Mouse (Mus musculus) heart, postnatal 10 days (tissue): ENCODE measurements around the gene Sned1. TPM values are rescaled to one million over a fixed set of nuclear protein-coding genes. Genes with fewer than 3 reads are reported as not detected.
"Not testable (repeated sequence)": the region's sequence is repeated elsewhere in the genome, so short reads cannot be mapped to it uniquely, and the experiment has no call there.

Source experiments
- DNase-seq, 2 experiments: peaks; one replicate each; pipeline ENCODE4 v3.0.0; 2021
- intact Hi-C: fragments of 180-260 bp; cut with DNase I; formaldehyde crosslinking; loops from one replicate; pipeline ENCODE4 v1.15.1; 2025
- microRNA-seq, 2 experiments: library from miRNA; unstranded; fragments of <30 nt; microRNA quantifications; one replicate each; pipeline ENCODE4 v1.2.0; 2022
- total RNA-seq, 2 experiments: library from RNA; stranded (reverse); gene quantifications; 2 replicates each; pipeline ENCODE4 v1.2.3; 2021

Gene Sned1
- total RNA-seq, 2 experiments from 2014 or later = 11.4 to 17.6 TPM

DNA sequence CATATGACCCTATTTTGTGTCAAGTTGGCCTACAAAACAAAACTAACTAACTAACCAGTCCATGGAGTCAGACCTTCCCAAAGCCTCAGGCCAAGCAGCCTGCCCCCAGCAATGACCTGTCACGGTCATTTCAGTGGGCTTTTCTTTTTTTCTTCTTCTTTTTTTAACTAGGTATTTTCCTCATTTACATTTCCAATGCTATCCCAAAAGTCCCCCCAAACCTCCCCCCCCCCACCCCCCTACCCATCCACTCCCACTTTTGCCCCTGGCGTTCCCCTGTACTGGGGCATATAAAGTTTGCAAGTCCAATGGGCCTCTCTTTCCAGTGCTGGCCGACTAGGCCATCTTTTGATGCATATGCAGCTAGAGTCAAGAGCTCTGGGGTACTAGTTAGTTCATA, 58.9 kb downstream of the Sned1 start:
- intact Hi-C loops, DNase-seq: not testable (repeated sequence)

DNA sequence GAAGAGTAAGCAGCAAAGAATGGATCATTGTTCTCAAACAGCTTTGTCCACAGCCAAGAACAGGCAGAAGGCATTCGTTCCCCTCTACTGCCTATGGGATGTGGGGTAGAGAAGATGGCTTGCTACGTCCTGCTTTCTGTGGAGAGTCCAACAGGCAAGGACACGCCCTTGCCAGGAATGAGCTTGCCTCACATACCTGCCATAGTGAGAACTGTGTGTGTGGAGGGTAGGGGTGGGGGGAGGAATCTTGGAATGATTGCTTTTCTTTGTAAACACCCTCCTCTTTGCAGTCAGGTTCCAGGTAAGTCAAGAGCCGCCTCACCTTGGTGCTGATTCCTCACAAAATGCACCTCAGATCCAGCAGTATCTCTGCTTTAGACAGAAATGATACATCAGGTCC, 64.2 kb downstream of the Sned1 start:
- intact Hi-C loops = loop anchor here (10.0 kb wide), 1 partner anchor 125 kb away; no protein-coding TSS in a partner anchor
- DNase-seq = no peak

DNA sequence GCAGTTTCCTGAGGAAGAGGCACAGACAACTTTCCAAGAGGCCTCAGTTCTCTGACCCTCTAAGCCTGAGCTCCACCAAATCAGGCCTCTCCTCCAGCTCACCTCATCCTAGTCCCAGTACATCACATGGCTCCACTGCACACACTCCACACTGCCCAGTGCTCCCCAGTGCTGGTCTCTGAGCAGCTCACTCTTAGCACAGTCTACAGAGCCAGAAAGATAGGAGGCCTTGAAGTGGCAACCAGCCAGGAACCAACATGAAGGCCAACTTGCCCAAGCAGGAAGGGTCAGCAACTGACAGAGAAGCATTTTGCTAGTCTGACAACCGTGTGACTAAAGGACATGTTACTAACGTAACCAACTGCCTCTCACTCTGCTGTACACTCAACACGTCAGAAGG, 64.9 kb downstream of the Sned1 start:
- intact Hi-C loops = loop anchor here (10.0 kb wide), 1 partner anchor 126 kb away; no protein-coding TSS in a partner anchor
- peak; percentile 54 to 55 for DNase-seq

DNA sequence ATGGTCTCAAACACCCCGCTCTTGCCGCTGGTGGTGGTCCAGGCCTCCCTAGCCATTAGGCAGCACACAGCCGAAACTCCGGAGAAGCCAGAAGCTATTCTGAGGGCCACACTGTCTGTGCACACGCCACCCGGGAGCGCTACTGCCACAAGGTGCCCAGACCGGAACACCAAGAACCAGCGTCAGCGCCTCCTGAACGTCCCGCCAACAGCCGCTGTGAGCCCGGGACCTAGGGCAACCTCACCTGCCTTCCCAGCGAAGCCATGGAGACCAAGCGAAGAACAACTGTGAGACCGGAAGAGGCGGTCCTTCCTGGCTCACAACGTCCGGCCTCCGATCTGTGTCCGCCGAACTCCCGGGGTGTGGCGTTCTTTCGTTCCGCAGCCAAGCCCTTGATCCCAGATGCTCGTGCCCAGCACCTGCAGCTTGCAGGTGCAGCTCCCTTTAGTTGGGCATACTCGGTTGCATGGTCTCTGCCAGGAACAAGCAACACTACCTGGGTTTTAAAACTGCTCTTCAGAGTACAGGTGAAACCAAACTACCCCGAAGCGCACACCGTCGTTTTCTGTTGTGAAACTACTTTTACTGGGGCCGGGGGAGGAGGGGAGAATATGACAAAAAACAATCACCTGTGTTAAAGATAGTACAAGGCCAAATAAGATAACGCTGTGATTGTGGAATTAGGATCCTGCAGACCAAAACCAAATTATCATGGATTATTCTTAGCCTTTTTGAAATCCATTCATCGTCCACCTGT, 70.1 kb downstream of the Sned1 start, which contains the start of gene Mterf4:
Gene Mterf4 (minus strand): TSS at position 335 of the 757 bp plus-strand sequence.
- intact Hi-C loops = loop anchor here (10.0 kb wide), 1 partner anchor 131 kb away; no protein-coding TSS in a partner anchor
- peak; percentile 84 to 90 for DNase-seq

DNA sequence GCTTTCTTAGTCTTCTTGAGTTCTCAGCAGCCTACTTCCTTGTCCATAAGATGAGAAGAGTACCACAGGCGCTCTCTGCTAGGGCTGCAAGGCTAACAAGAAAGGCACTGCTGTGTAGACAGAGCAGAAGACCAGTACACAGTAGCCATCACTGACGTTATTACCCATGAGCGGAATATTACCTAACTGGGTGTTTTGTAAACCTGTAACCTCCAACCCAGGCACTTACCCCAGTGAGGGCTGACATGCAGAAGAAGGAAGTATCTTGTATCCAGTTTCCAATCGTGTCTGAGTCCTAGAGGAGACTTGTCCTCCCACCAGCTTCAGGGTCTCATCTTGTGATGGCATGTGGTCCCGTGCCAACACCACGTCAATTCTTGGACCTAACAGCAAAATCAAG, 88.3 kb downstream of the Sned1 start:
- no peak for DNase-seq
- intact Hi-C loops = no loop called here

DNA sequence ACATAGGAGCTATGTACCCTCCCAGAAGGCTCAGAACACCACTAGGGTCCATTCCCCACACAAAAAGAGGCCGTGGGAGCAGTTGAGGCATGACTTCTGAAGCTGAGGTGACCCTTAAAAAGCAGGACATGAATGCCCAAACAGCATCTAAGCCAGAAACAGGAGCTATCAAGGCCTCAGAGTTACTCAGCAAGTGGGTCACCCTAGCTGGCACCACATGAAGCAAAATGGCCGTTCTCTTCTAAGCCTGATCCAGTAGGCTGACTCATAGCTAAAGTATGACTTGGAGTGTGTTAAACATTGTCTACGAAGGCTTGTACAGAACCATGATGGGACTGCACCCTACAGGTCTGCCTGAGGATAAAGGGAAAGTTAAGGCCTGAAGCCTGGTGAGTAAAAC, 90.8 kb downstream of the Sned1 start:
- intact Hi-C loops = no loop called here
- DNase-seq = no peak

DNA sequence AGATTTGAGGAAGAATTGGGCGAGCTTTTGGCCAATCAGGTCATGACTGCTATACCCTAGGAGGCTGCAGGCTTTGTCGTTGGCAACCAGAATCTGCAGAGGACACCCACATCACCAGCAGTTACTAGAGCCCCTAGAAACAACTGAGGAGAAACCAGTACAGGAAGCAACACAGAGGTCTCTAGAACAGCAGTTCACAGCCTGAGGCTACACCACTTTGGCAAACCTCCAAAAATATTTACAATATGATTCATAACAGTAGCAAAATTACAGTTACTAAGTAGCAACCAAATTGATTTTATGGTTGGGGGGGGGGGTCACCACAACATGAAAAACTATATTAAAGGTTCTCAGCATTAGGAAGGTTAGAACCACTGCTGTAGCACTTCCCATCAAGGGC, 99.0 kb downstream of the Sned1 start:
- intact Hi-C loops = no loop called here
- no peak for DNase-seq

DNA sequence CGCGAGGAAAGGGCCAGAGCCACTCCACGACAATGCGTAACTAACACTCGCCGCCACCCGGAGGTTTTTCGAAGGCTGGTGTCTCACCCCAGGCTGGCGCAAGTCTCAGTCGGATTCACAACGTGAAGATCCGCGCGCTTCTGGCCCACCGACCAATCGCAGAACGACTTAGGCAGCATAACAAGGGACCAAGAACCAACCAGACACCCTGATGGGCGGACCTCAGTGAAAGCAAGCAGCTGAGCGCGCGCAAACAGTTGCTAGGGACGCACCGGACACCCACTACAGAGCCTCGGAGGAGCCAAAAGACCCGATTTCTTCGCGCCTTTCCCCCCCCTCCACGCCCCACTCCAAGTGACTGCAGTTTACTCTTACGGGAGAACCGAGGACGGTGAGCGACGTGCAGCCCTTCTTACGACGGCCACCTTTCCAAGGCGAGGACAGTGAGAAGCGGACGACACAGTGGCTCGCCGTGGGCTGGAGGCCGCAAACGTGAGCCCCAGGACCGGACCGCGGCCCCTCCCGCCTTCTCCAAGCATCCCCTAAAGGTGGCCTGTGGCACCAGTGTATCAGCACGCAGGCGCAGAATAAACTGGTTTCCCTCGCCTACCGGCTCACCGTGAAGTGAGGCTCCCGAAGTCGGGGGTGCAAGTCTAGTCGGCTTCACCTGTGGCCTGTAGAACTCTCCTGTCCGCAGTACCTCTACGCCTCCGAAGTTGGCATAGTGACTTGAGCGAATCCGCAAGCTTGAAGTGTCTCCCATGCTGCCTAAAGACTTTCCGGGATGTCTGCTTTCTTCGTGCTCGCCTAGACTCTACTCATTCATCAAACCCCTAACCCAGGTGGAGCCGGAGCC, 107.2 kb downstream of the Sned1 start, which contains the start of the genes Ppp1r7 and Pask:
Gene Ppp1r7 (plus strand): TSS at position 207 of the 856 bp plus-strand sequence.
Gene Pask (minus strand): TSS at position 835 of the 856 bp plus-strand sequence.
- intact Hi-C loops = loop anchor here (5.0 to 10.0 kb wide), 3 partner anchors 169 to 452 kb away; partner anchors contain the start of genes Atg4b, Farp2 and Thap4
- DNase-seq = peak; percentile 96 to 97

DNA sequence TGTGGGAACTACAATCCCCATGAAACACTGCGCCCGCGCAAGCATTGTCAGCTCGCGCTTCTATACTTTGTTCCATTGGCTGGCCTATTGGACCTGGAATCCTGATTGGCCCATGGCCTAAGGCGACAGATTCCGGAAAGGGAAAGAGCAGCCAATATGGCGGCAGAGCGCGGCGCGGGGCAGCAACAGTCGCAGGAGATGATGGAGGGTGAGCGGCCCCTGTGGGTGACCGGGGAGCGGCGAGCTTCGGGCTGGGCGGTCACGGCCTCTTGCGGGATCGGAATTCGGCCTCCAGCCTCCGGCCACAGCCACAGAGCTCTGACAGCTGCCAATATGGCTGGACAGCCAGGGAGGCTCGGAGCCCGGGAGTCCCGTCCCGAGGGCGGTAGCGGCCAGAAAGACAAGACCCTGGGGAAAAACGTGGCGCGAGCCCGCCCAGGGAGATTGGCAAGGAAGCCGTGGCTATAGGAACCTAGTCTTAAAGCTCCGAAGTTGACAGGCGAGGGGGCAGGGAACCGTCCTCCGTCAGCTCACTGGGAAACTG, 107.9 kb downstream of the Sned1 start:
- intact Hi-C loops = loop anchor here (1.0 to 10.0 kb wide), 4 partner anchors 169 to 451 kb away; partner anchors contain the start of genes Atg4b, Farp2 and Thap4
- peak; percentile 97 for DNase-seq

DNA sequence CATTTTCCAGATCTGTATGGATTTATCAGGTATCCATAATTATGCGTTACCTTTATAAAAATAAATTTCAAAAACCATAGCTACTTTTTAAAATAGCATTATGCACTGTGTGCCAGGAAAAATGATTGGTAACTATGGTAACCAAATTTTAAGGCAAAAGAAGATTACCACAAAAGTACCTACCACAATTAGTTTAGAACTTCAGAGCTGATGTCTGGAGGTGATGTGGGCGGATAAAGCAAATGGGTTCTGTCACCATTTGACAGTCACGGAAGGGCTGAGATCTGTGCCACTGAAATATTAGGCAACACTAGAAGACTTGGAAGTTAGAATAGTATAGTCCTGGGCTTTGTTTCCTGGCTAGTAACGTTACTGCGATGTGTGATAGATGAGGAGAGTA, 111.5 kb downstream of the Sned1 start:
- intact Hi-C loops = loop anchor here (10.0 kb wide), 2 partner anchors 408 to 448 kb away; partner anchors contain the start of genes Atg4b and Thap4
- no peak for DNase-seq

DNA sequence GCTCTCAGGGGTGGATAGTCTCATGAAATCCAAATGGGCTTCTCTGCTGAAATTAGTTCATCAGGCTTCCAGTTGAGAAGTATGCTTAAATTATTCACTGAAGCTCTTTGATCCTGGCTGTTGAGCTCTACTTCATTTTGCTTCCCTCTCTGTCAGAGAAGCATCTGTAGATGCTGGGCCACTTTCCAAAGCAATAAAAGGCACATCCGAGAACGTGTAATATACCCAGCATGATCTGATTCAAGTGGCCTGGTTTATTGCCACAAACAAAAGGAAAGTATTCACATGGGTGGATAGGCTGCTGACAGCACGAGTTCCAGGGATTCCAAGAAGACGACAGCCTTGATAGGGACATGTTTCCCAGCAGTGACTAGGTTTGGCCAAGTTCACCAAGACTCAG, 114.1 kb downstream of the Sned1 start:
- DNase-seq = no peak
- intact Hi-C loops = loop anchor here (10.0 kb wide), 2 partner anchors 405 to 445 kb away; partner anchors contain the start of genes Atg4b and Thap4

Small RNA genes lying within 50 kb of the gene (microRNA-seq; reads per million reads assigned to microRNA genes)
- gene Mir6901 (0 reads per million in 2 experiments), gene Mir6902 (0 reads per million in 2 experiments)

Other genes with a start within 250 kb of the Sned1 start
- not detected for gene Aqp12, start 229.5 kb upstream of the Sned1 start, total RNA-seq
- gene Kif1a, start 133.9 kb upstream of the Sned1 start, total RNA-seq = 1 to 10 TPM; 3.1 to 3.4 TPM
- not detected for gene Agxt, start 100.6 kb upstream of the Sned1 start, total RNA-seq
- gene 2310007B03Rik, start 74.9 kb upstream of the Sned1 start, total RNA-seq = not detected
- under 1 TPM; 0.19 to 0.37 TPM for gene Crocc2, start 67.1 kb upstream of the Sned1 start, total RNA-seq
- gene Mterf4, start 70.1 kb downstream of the Sned1 start, total RNA-seq = 10 to 100 TPM; 14.1 to 14.9 TPM
- gene Ppp1r7, start 107.0 kb downstream of the Sned1 start, total RNA-seq = 10 to 100 TPM; 29.9 to 35.2 TPM
- gene Pask, start 107.6 kb downstream of the Sned1 start, total RNA-seq = 1 to 10 TPM; 2.7 to 4.2 TPM
- not detected for gene Ano7, start 138.1 kb downstream of the Sned1 start, total RNA-seq
- 100 to 1,000 TPM; 347 to 363 TPM for gene Hdlbp, start 243.0 kb downstream of the Sned1 start, total RNA-seq